In the genomic region with DNA sequence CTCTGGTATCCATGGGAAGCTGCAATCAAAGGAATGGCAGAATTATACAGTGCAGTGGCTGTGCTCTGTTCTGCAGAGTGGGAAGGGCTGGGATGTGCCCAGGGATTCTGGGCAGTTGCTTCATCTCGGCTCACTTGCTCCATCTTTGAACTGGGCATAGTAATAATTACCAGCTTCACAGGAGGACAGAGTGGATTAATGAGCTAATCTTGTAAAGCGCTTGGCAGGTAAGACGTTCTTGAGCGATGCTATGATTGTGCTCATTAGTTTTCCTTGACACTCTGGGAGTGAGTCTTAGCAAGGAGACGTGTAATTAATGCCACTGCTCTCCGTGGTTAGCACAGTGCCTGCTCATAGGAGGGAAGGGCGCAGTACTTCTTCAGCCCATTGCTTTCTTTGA, we compare ENCODE assay signal across 16 mouse cellular contexts. TPM values are rescaled to one million over a fixed set of nuclear protein-coding genes. Genes with fewer than 3 reads are reported as not detected.
DNase-seq lines count a peak whose midpoint lies in the region; ATAC-seq and TF ChIP-seq lines count a peak whose summit lies in the region.
"Had no signal": no experiment of that assay in that cellular context is flagged by ENCODE, and none has a peak within 500 bp of the region (broad histone marks: within the 10 kb centered on the region; RNA-seq: fewer than 3 reads in every experiment).

No protein-coding gene starts in this region.

- no peak for DNase-seq in layer of hippocampus, adult 2 months (ENCODE audit: low spot score in 2 of 2)
- no peak for DNase-seq in layer of hippocampus, adult 18-20 months (ENCODE audit: low spot score in 2 of 2)
- DNase-seq in forebrain, postnatal 0 days, result peak; percentile 18
- DNase-seq in midbrain, postnatal 0 days (ENCODE audit: low spot score), result peak; percentile 50
- no peak for DNase-seq in lung, postnatal 4 days
- no peak for DNase-seq in gastrocnemius, postnatal 10 days
- DNase-seq: cerebellum, adult 2 months; heart, adult 18-20 months; kidney, adult 11 months; layer of hippocampus, adult 9-11 months; liver, embryonic 13.5 days; right cerebral cortex, postnatal 25 days; thymus, adult 18-20 months had no signal

- H3K9ac ChIP-seq in forebrain, embryonic 13.5 days, result no peak overlapping the region
- no peak overlapping the region for H3K9ac ChIP-seq in forebrain, postnatal 0 days
- no peak overlapping the region for H3K9ac ChIP-seq in midbrain, postnatal 0 days (replicated peaks; ENCODE audit: low read length, poor library complexity, severe bottlenecking)
- H3K9ac ChIP-seq: liver, embryonic 13.5 days; neural tube, embryonic 12.5 days had no signal

- no peak for TF ChIP-seq CTCF in layer of hippocampus, adult 2 months (conservative IDR thresholded peaks at IDR 0.05)
- no peak for TF ChIP-seq CTCF in forebrain, postnatal 0 days (IDR thresholded peaks at IDR 0.05; ENCODE audit: low read depth)
- TF ChIP-seq CTCF in midbrain, postnatal 0 days (IDR thresholded peaks at IDR 0.05), result no peak

- peak; percentile 90 for ATAC-seq in forebrain, embryonic 13.5 days
- ATAC-seq in forebrain, postnatal 0 days, result peak; percentile 79
- ATAC-seq in midbrain, postnatal 0 days (ENCODE audit: low FRiP score), result peak; percentile 57; the same call in 1 of the 2 replicates
- ATAC-seq: lung, postnatal 0 days had no signal

- peak overlapping the region; percentile 70 for H3K27ac ChIP-seq in layer of hippocampus, adult 2 months
- peak overlapping the region; percentile 59 for H3K27ac ChIP-seq in forebrain, embryonic 13.5 days
- H3K27ac ChIP-seq in forebrain, postnatal 0 days (ENCODE audit: low read depth, low read length), result no peak overlapping the region
- peak overlapping the region; percentile 47; the same call in 1 of the 2 replicates for H3K27ac ChIP-seq in midbrain, postnatal 0 days (ENCODE audit: low read depth, low read length)
- H3K27ac ChIP-seq: liver, embryonic 13.5 days; neural tube, embryonic 12.5 days had no signal

- H3K36me3 ChIP-seq in forebrain, embryonic 13.5 days (ENCODE audit: poor library complexity, severe bottlenecking), result no peaks in the 10 kb centered on the region
- no peaks in the 10 kb centered on the region for H3K36me3 ChIP-seq in forebrain, postnatal 0 days (ENCODE audit: insufficient read depth)
- H3K36me3 ChIP-seq in midbrain, postnatal 0 days (ENCODE audit: insufficient read depth, low read length), result no peaks in the 10 kb centered on the region
- H3K36me3 ChIP-seq: liver, embryonic 13.5 days; neural tube, embryonic 12.5 days had no signal

- H3K4me1 ChIP-seq in forebrain, embryonic 13.5 days, result peaks cover 11% of the 10 kb centered on the region
- no peaks in the 10 kb centered on the region for H3K4me1 ChIP-seq in forebrain, postnatal 0 days (ENCODE audit: insufficient read depth)
- H3K4me1 ChIP-seq in midbrain, postnatal 0 days (ENCODE audit: insufficient read depth, low read length), result peaks cover 6% of the 10 kb centered on the region; the same call in 1 of the 2 replicates
- H3K4me1 ChIP-seq: liver, embryonic 13.5 days; neural tube, embryonic 12.5 days had no signal

- WGBS in forebrain, embryonic 13.5 days, result 26% methylated on average over 7 of the region's 7 CpGs
- WGBS in forebrain, postnatal 0 days, result 27% methylated on average over 7 of the region's 7 CpGs
- WGBS in midbrain, postnatal 0 days, result 37% methylated on average over 7 of the region's 7 CpGs

- H3K27me3 ChIP-seq in forebrain, embryonic 13.5 days, result no peaks in the 10 kb centered on the region
- H3K27me3 ChIP-seq in forebrain, postnatal 0 days (ENCODE audit: insufficient read depth, low read length), result no peaks in the 10 kb centered on the region
- no peaks in the 10 kb centered on the region for H3K27me3 ChIP-seq in midbrain, postnatal 0 days (ENCODE audit: insufficient read depth, low read length)
- H3K27me3 ChIP-seq: liver, embryonic 13.5 days; neural tube, embryonic 12.5 days had no signal

- no peak overlapping the region for H3K4me3 ChIP-seq in layer of hippocampus, adult 2 months
- no peak overlapping the region for H3K4me3 ChIP-seq in forebrain, embryonic 13.5 days
- no peak overlapping the region for H3K4me3 ChIP-seq in forebrain, postnatal 0 days (ENCODE audit: low read depth, low read length)
- H3K4me3 ChIP-seq in midbrain, postnatal 0 days (ENCODE audit: low read depth, low read length), result no peak overlapping the region
- H3K4me3 ChIP-seq: liver, embryonic 13.5 days; neural tube, embryonic 12.5 days had no signal

- no peaks in the 10 kb centered on the region for H3K9me3 ChIP-seq in forebrain, embryonic 13.5 days (replicated peaks)
- no peaks in the 10 kb centered on the region for H3K9me3 ChIP-seq in forebrain, postnatal 0 days (ENCODE audit: low read length)
- no peaks in the 10 kb centered on the region for H3K9me3 ChIP-seq in midbrain, postnatal 0 days (ENCODE audit: low read length)
- H3K9me3 ChIP-seq: liver, embryonic 13.5 days; neural tube, embryonic 12.5 days had no signal

- no peak overlapping the region for H3K4me2 ChIP-seq in forebrain, embryonic 13.5 days
- no peak overlapping the region for H3K4me2 ChIP-seq in forebrain, postnatal 0 days (ENCODE audit: low read depth)
- no peak overlapping the region for H3K4me2 ChIP-seq in midbrain, postnatal 0 days (ENCODE audit: low read depth, low read length, poor library complexity, severe bottlenecking)
- H3K4me2 ChIP-seq: liver, embryonic 13.5 days; neural tube, embryonic 12.5 days had no signal

RNA-seq across cellular contexts. Expression of a gene that starts 54.3 kb away (rescaled TPM):
- total RNA-seq in layer of hippocampus, adult 2 months (2021), result 10 to 100 TPM; 69.1 to 82.3 TPM
- total RNA-seq in layer of hippocampus, adult 18-20 months (2021), result 10 to 100 TPM; 55.4 to 60.9 TPM
- 39.5 and 42.6 TPM in 2 replicates for polyA plus RNA-seq in forebrain, embryonic 13.5 days (2015; fragmentation: Nextera tagmentation; extraction: Ambion mirVana)
- total RNA-seq in forebrain, postnatal 0 days (2014; rRNA removed), result 74.5 and 85.8 TPM in 2 replicates
- polyA plus RNA-seq in forebrain, postnatal 0 days (2015; fragmentation: Nextera tagmentation; extraction: Ambion mirVana), result 36.0 and 43.8 TPM in 2 replicates
- 60.2 and 76.4 TPM in 2 replicates for total RNA-seq in midbrain, postnatal 0 days (2014; rRNA removed)
- 34.4 and 42.5 TPM in 2 replicates for polyA plus RNA-seq in midbrain, postnatal 0 days (2015; fragmentation: Nextera tagmentation; extraction: Ambion mirVana)
- 10 to 100 TPM; 22.1 to 28.3 TPM for total RNA-seq in gastrocnemius, postnatal 10 days (2021)

Comparison
In these comparisons a context has a peak if more than half of its experiments do, and no peak if none do; other contexts are left out.
1. DNase-seq: peak in forebrain, postnatal 0 days (single experiment) and midbrain, postnatal 0 days (single experiment); none in layer of hippocampus, adult 2 months (0 of 2), layer of hippocampus, adult 18-20 months (0 of 2), lung, postnatal 4 days (0 of 2) and gastrocnemius, postnatal 10 days (single experiment).
2. Peak in every context shown above with its lines, with median percentiles within 50 percentile points of each other: ATAC-seq.